In the genomic region with DNA sequence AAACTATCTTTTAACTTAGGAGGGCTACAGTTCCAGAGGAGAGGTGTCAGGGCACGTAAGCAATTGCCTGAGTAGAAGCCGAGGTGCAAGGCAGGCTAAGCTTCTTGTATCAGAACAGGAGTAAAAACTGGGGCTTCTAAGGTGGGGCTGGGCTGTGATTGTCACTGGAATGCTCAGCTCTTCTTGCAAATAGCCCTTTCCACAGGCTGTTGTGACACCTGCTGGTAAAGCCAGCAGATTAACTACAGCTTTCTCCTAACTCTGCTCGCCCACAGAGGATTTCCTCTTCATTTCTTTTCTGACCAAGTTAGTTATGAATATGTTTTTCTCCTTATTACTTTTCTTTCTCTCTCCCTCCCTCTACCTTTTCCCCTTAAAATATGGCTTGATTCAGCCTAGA, we compare ENCODE assay signal across 15 mouse cellular contexts. TPM values are rescaled to one million over a fixed set of nuclear protein-coding genes. Genes with fewer than 3 reads are reported as not detected.
DNase-seq lines count a peak whose midpoint lies in the region; ATAC-seq and TF ChIP-seq lines count a peak whose summit lies in the region.
"Had no signal": no experiment of that assay in that cellular context is flagged by ENCODE, and none has a peak within 500 bp of the region (broad histone marks: within the 10 kb centered on the region; RNA-seq: fewer than 3 reads in every experiment).

No protein-coding gene starts in this region.

- no peaks in the 10 kb centered on the region for H3K27me3 ChIP-seq in forebrain, postnatal 0 days (ENCODE audit: insufficient read depth, low read length)
- no peaks in the 10 kb centered on the region for H3K27me3 ChIP-seq in forebrain, embryonic 16.5 days (replicated peaks; ENCODE audit: control insufficient read depth, insufficient read depth, low read length)
- no peaks in the 10 kb centered on the region for H3K27me3 ChIP-seq in forebrain, embryonic 12.5 days
- H3K27me3 ChIP-seq: heart, embryonic 15.5 days; stomach, embryonic 15.5 days had no signal

- no peak overlapping the region for H3K9ac ChIP-seq in forebrain, postnatal 0 days
- no peak overlapping the region for H3K9ac ChIP-seq in forebrain, embryonic 16.5 days (replicated peaks; ENCODE audit: low read depth, low read length)
- no peak overlapping the region for H3K9ac ChIP-seq in forebrain, embryonic 12.5 days
- H3K9ac ChIP-seq: heart, embryonic 15.5 days; limb, embryonic 13.5 days; stomach, embryonic 15.5 days had no signal

- H3K4me3 ChIP-seq in forebrain, postnatal 0 days (ENCODE audit: low read depth, low read length): no peak overlapping the region
- no peak overlapping the region for H3K4me3 ChIP-seq in forebrain, embryonic 16.5 days (replicated peaks; ENCODE audit: low read length)
- H3K4me3 ChIP-seq in forebrain, embryonic 12.5 days (replicated peaks): no peak overlapping the region
- H3K4me3 ChIP-seq: heart, embryonic 15.5 days; limb, embryonic 13.5 days; megakaryocyte, embryonic 14.5 days; stomach, embryonic 15.5 days had no signal

- H3K9me3 ChIP-seq in forebrain, postnatal 0 days (ENCODE audit: low read length): no peaks in the 10 kb centered on the region
- no peaks in the 10 kb centered on the region for H3K9me3 ChIP-seq in forebrain, embryonic 16.5 days (ENCODE audit: control insufficient read depth, low read length)
- H3K9me3 ChIP-seq in forebrain, embryonic 12.5 days: no peaks in the 10 kb centered on the region
- H3K9me3 ChIP-seq: heart, embryonic 15.5 days; limb, embryonic 13.5 days; megakaryocyte, embryonic 14.5 days; stomach, embryonic 15.5 days had no signal

- DNase-seq in forebrain, postnatal 0 days: peak; percentile 44
- DNase-seq in left cerebral cortex, postnatal 25 days (ENCODE audit: low spot score in 2 of 2): peak; percentile 4 to 6
- no peak for DNase-seq in left cerebral cortex, adult 8-10 months (ENCODE audit: low spot score in 2 of 2)
- DNase-seq in ES-CJ7 (ENCODE audit: low read depth, low spot score): peak; percentile 70
- DNase-seq in embryo, embryonic 9.5 days (ENCODE audit: extremely low spot score): peak; percentile 7
- DNase-seq in testis, postnatal 14 days (ENCODE audit: low spot score): no peak
- DNase-seq: adrenal gland, postnatal 14 days; cerebellum, postnatal 36 days; kidney, postnatal 25 days had no signal

- no peaks in the 10 kb centered on the region for H3K36me3 ChIP-seq in forebrain, postnatal 0 days (ENCODE audit: insufficient read depth)
- no peaks in the 10 kb centered on the region for H3K36me3 ChIP-seq in forebrain, embryonic 16.5 days (ENCODE audit: control insufficient read depth, insufficient read depth)
- no peaks in the 10 kb centered on the region for H3K36me3 ChIP-seq in forebrain, embryonic 12.5 days (replicated peaks)
- H3K36me3 ChIP-seq: heart, embryonic 15.5 days; limb, embryonic 13.5 days; stomach, embryonic 15.5 days had no signal

- intact Hi-C loops in left cerebral cortex, postnatal 25 days (cut with DNase I): no loop called here

- H3K27ac ChIP-seq in forebrain, postnatal 0 days (ENCODE audit: low read depth, low read length): no peak overlapping the region
- H3K27ac ChIP-seq in forebrain, embryonic 16.5 days (ENCODE audit: low read length): no peak overlapping the region
- H3K27ac ChIP-seq in forebrain, embryonic 12.5 days: no peak overlapping the region
- H3K27ac ChIP-seq: heart, embryonic 15.5 days; limb, embryonic 13.5 days; stomach, embryonic 15.5 days had no signal

- no peak overlapping the region for H3K4me2 ChIP-seq in forebrain, postnatal 0 days (ENCODE audit: low read depth)
- no peak overlapping the region for H3K4me2 ChIP-seq in forebrain, embryonic 16.5 days (ENCODE audit: low read length)
- no peak overlapping the region for H3K4me2 ChIP-seq in forebrain, embryonic 12.5 days
- H3K4me2 ChIP-seq: heart, embryonic 15.5 days; limb, embryonic 13.5 days; stomach, embryonic 15.5 days had no signal

- TF ChIP-seq CTCF in forebrain, postnatal 0 days (IDR thresholded peaks at IDR 0.05; ENCODE audit: low read depth): peak; percentile 53

- no peak for ATAC-seq in forebrain, postnatal 0 days
- no peak for ATAC-seq in forebrain, embryonic 16.5 days
- no peak for ATAC-seq in forebrain, embryonic 12.5 days (ENCODE audit: low FRiP score)

- no peaks in the 10 kb centered on the region for H3K4me1 ChIP-seq in forebrain, postnatal 0 days (ENCODE audit: insufficient read depth)
- peaks cover 2% of the 10 kb centered on the region; the same call in 1 of the 2 replicates for H3K4me1 ChIP-seq in forebrain, embryonic 16.5 days (replicated peaks; ENCODE audit: control insufficient read depth, insufficient read depth, low read length)
- no peaks in the 10 kb centered on the region for H3K4me1 ChIP-seq in forebrain, embryonic 12.5 days
- H3K4me1 ChIP-seq: megakaryocyte, embryonic 14.5 days; stomach, embryonic 15.5 days had no signal

- WGBS in forebrain, postnatal 0 days: 21% methylated on average over 3 of the region's 3 CpGs
- WGBS in forebrain, embryonic 16.5 days: 14% methylated on average over 3 of the region's 3 CpGs
- WGBS in forebrain, embryonic 12.5 days: 10% methylated on average over 3 of the region's 3 CpGs

RNA-seq across cellular contexts. Expression of a gene that starts 58.8 kb away (rescaled TPM):
- 3.9 and 4.8 TPM in 2 replicates for total RNA-seq in forebrain, postnatal 0 days (2014; rRNA removed)
- polyA plus RNA-seq in forebrain, postnatal 0 days (2015; fragmentation: Nextera tagmentation; extraction: Ambion mirVana): 1.2 and 1.7 TPM in 2 replicates
- 1.2 and 1.5 TPM in 2 replicates for polyA plus RNA-seq in forebrain, embryonic 16.5 days (2015; fragmentation: Nextera tagmentation; extraction: Ambion mirVana)
- 1 to 10 TPM; 1.2 to 1.7 TPM for total RNA-seq in left cerebral cortex, postnatal 25 days (2021)
- 1 to 10 TPM in 2 of 4 experiments, under 1 TPM in 2; 0.84 to 1.1 (median 0.99) TPM for total RNA-seq in left cerebral cortex, adult 8-10 months (2022)
- 1.2 and 1.9 TPM in 2 replicates for polyA plus RNA-seq in forebrain, embryonic 12.5 days (2016; fragmentation: Nextera tagmentation; extraction: Ambion mirVana)

Comparison
In these comparisons a context has a peak if more than half of its experiments do, and no peak if none do; other contexts are left out.
1. DNase-seq: peak in forebrain, postnatal 0 days (single experiment), left cerebral cortex, postnatal 25 days (2 of 2), ES-CJ7 (single experiment) and embryo, embryonic 9.5 days (single experiment); none in left cerebral cortex, adult 8-10 months (0 of 2) and testis, postnatal 14 days (single experiment).